Mouse (Mus musculus): Measurements from ENCODE around the gene D10Wsu102e.

GRCm38 (mm10) chr10:83337159-83337951, 22.7 kb upstream of the D10Wsu102e start, which contains the start of gene Slc41a2:
- TF ChIP-seq CTCF (conservative IDR thresholded peaks at IDR 0.05; ENCODE audit: low read length), result no peak
- no peak for TF ChIP-seq POU5F1 (IDR thresholded peaks at IDR 0.05; ENCODE audit: borderline replicate concordance, low read length)
